Mouse (Mus musculus) olfactory bulb, adult 2 months (tissue): Measurements from ENCODE around the gene Mep1a.

Experiments used
- CTCF ChIP-seq: fragments of 200-500 bp; IDR thresholded peaks from 2 replicates; pipeline ENCODE4 v1.5.1; 2012; ENCODE audit warnings: low read depth, mild to moderate bottlenecking, low read length, moderate library complexity; ENCODE audit not compliant: insufficient read depth
- POLR2A ChIP-seq: fragments of 200-500 bp; IDR thresholded peaks from 2 replicates; pipeline ENCODE4 v1.6.1; 2012; ENCODE audit warnings: mild to moderate bottlenecking, low read depth, low read length, moderate library complexity; ENCODE audit not compliant: insufficient read depth

- TF ChIP-seq POLR2A (no peak), CTCF (no peak)
These were observed 1.4 kb downstream of the Mep1a start for GRCm38 (mm10) chr17:43501223-43501622.
